Mouse (Mus musculus) brown adipose tissue, adult 24 weeks (tissue): ENCODE results near the gene Egfr. TPM values are rescaled to one million over a fixed set of nuclear protein-coding genes. Genes with fewer than 3 reads are reported as not detected.

ENCODE experiments used
- H3K27ac ChIP-seq: fragments of 200-500 bp; replicated peaks from 2 replicates; pipeline ENCODE4 v1.5.1; 2012; ENCODE audit warnings: low read depth, mild to moderate bottlenecking, low read length
- H3K4me1 ChIP-seq: fragments of 200-500 bp; 2 replicates; pipeline ENCODE4 v1.6.1; 2012; ENCODE audit warnings: low read length, mixed read lengths; ENCODE audit not compliant: control insufficient read depth, insufficient read depth, insufficient read length
- H3K4me3 ChIP-seq: fragments of 200-500 bp; 2 replicates; pipeline ENCODE4 v1.5.1; 2012; ENCODE audit warnings: low read depth, mild to moderate bottlenecking, low read length, moderate library complexity; ENCODE audit not compliant: insufficient read depth
- polyA plus RNA-seq: library from polyadenylated mRNA; stranded (reverse); fragments of >200 nt; gene quantifications from 2 replicates; pipeline ENCODE4 v1.2.4, GENCODE M21; 2012; ENCODE audit not compliant: missing spikeins, insufficient read depth, insufficient read length

Egfr gene
- polyA plus RNA-seq, 1 experiment, result 5.9 TPM

DNA sequence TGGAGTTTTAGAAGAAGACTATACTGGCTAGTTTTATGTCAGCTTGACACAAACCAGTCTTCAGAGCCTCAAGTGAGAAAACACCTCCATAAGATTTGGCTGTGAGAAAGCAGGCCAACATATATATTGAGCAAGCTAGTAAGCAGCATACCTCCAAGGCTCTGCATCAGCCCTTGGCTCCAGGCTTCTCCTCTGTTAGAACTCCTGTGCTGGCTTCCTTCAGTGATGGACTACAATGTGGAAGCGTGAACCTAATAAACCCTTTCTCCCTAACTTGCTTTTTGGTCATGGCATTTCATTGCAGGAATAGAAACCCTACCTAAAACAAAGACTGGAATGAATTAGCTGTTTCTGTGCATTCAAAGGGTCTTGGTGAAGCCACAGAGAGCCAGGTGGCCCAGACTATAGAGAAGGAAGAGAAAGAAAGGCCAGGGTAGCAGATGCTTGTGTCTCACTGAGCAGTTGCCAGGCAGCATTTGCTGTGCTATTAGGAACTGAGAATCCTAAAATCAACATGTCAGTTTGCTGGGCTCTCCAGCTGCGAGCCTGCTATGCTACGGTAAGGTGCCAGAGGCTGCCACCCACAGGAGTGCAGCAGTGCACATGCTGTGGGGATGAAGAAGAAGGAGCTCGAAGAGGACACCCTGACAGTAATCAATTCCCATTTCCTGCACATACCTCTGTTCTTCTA lies 189.2 kb downstream of the Egfr start:
- Histone ChIP-seq H3K27ac (no peak overlapping the region), H3K4me3 (no peak overlapping the region), H3K4me1 (no peaks in the 10 kb centered on the region)

- Histone ChIP-seq H3K4me1 (no peaks in the 10 kb centered on the region), H3K27ac (no peak overlapping the region)
Measured at GRCm38 (mm10) chr11:16941973-16942452, 190.0 kb downstream of the Egfr start.

DNA sequence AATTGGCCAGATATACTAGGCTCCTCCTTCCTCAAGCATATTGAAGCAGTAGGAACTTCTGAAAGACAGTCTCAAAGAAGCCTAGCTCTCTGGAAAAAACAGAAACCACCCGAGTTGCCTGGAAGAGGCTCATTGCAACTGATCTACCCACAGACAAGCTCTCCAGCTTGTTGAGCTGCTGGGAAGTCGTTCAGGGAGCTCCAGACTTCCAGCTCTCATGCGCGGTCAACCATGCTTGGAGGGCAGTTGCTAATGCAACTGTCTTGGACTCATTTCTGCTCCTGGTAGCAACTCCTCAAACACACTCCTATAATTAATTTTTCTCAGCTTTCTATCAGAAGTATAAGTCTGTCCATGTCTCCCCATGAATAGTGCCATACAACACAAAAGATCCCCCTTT lies 191.0 kb downstream of the Egfr start:
- no peak overlapping the region for H3K4me3 ChIP-seq
- no peak overlapping the region for H3K27ac ChIP-seq
- no peaks in the 10 kb centered on the region for H3K4me1 ChIP-seq

More at GRCm38 (mm10) chr11:16941973-16942452, 190.0 kb downstream of the Egfr start:
- H3K4me3 ChIP-seq, result no peak overlapping the region

- Histone ChIP-seq H3K27ac (no peak overlapping the region), H3K4me1 (no peaks in the 10 kb centered on the region)
Measured at GRCm38 (mm10) chr11:16948756-16949155, 196.8 kb downstream of the Egfr start.

DNA sequence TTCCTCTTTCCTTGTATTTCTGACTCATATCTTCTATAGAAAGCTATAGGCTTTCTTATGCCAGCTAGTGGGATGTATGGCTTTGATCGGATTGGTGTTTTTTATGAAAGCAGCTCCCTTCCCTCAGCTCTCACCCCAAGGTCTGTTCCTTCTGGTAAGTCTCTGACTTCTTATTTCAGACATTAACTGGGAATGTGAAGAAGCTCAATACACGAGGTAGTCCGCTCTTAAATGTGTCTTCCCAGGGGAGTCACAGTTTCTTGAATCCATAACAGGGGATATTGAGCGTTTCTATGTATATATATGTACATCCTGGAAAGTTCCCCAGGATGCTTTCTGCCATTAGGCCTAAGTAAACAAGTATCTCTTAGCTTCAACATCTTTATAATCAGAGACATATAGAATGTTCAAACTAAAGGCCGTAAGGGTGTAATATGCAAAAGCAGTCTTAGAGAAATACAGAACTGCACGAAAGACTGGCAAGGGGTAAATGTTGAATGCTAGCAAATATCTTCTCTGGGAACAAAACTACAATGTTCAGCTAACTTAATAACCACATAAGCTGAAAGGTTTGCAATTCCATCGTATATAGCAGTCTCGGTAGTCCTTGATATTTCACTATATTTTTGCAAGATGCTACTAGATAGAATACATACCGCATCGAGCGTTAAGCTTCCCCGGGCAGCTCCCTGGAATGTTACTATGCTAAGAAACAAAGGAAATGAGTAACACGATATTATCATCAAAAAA lies 198.4 kb downstream of the Egfr start:
- H3K4me1 ChIP-seq, result no peaks in the 10 kb centered on the region
- no peak overlapping the region for H3K27ac ChIP-seq
- peak overlapping the region; percentile 55 for H3K4me3 ChIP-seq

More at GRCm38 (mm10) chr11:16948756-16949155, 196.8 kb downstream of the Egfr start:
- no peak overlapping the region for H3K4me3 ChIP-seq

GRCm38 (mm10) chr11:16950976-16951760 lies 199.2 kb downstream of the Egfr start, which contains the start of gene Fbxo48:
TSS of gene Fbxo48 (plus strand) at chr11:16951375.
- Histone ChIP-seq H3K27ac (no peak within 1 kb of the TSS), H3K4me1 (no peaks in the 10 kb centered on the region), H3K4me3 (peak within 1 kb of the TSS; percentile 83)

- Histone ChIP-seq H3K4me3 (peak overlapping the region; percentile 83), H3K4me1 (no peaks in the 10 kb centered on the region), H3K27ac (no peak overlapping the region)
Measured at GRCm38 (mm10) chr11:16951761-16952010, 199.7 kb downstream of the Egfr start.

- H3K4me1 ChIP-seq, result no peaks in the 10 kb centered on the region
- H3K4me3 ChIP-seq, result no peak overlapping the region
- H3K27ac ChIP-seq, result no peak overlapping the region
Measured at GRCm38 (mm10) chr11:16956115-16956862, 204.3 kb downstream of the Egfr start.

GRCm38 (mm10) chr11:16957030-16957429 lies 205.0 kb downstream of the Egfr start:
- no peaks in the 10 kb centered on the region for H3K4me1 ChIP-seq
- H3K27ac ChIP-seq, result no peak overlapping the region
- no peak overlapping the region for H3K4me3 ChIP-seq

GRCm38 (mm10) chr11:16958520-16958919 lies 206.5 kb downstream of the Egfr start:
- Histone ChIP-seq H3K4me3 (no peak overlapping the region), H3K27ac (no peak overlapping the region), H3K4me1 (no peaks in the 10 kb centered on the region)

Other genes starting within 250 kb of the Egfr start
- 1.3 and 3.9 TPM in 2 replicates for gene Sec61g, start 243.7 kb upstream of the Egfr start, polyA plus RNA-seq
- not detected in 2 replicates for gene Fbxo48, start 199.2 kb downstream of the Egfr start, polyA plus RNA-seq